ENCODE assay signal across 26 mouse cellular contexts in the genomic region with DNA sequence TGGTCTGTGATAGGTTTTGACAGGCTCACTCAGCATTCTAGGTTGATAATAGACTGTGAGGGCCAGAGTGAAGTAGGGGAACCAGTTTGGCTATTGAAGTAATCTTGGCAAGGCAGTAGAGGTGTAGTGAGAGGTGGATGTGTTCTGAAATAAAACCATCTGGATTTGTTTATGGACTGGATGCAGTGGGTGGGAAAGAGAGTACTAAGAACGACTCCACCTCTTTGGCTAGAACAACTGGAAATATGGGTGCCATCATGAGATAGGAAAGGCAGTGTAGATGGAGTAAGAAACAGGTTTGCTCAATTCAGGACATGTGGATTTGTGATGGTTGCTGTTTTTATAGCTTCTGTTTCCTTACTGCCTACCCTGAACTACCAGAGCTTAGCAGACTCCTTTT. TPM values are rescaled to one million over a fixed set of nuclear protein-coding genes. Genes with fewer than 3 reads are reported as not detected.
DNase-seq lines count a peak whose midpoint lies in the region; ATAC-seq and TF ChIP-seq lines count a peak whose summit lies in the region.
"Had no signal": no experiment of that assay in that cellular context is flagged by ENCODE, and none has a peak within 500 bp of the region (broad histone marks: within the 10 kb centered on the region; RNA-seq: fewer than 3 reads in every experiment).

No protein-coding gene starts in this region.

- H3K9me3 ChIP-seq in embryonic facial prominence, embryonic 14.5 days (ENCODE audit: control insufficient read depth, low read length) = no peaks in the 10 kb centered on the region
- H3K9me3 ChIP-seq in embryonic facial prominence, embryonic 10.5 days = no peaks in the 10 kb centered on the region
- no peaks in the 10 kb centered on the region for H3K9me3 ChIP-seq in stomach, postnatal 0 days (ENCODE audit: control insufficient read depth, low read length)
- no peaks in the 10 kb centered on the region for H3K9me3 ChIP-seq in liver, postnatal 0 days (ENCODE audit: low read length)
- H3K9me3 ChIP-seq: embryonic facial prominence, embryonic 13.5 days; forebrain, embryonic 13.5 days; forebrain, embryonic 15.5 days had no signal

- TF ChIP-seq CTCF in stomach, postnatal 0 days (IDR thresholded peaks at IDR 0.05; ENCODE audit: low read depth) = no peak
- no peak for TF ChIP-seq CTCF in liver, postnatal 0 days (IDR thresholded peaks at IDR 0.05; ENCODE audit: low read depth)

- H3K9ac ChIP-seq in embryonic facial prominence, embryonic 14.5 days (ENCODE audit: low read depth, low read length) = no peak overlapping the region
- no peak overlapping the region for H3K9ac ChIP-seq in stomach, postnatal 0 days (ENCODE audit: low read length)
- H3K9ac ChIP-seq in liver, postnatal 0 days (replicated peaks) = no peak overlapping the region
- H3K9ac ChIP-seq: embryonic facial prominence, embryonic 13.5 days; forebrain, embryonic 13.5 days; forebrain, embryonic 15.5 days; forebrain, postnatal 0 days had no signal

- no peaks in the 10 kb centered on the region for H3K27me3 ChIP-seq in embryonic facial prominence, embryonic 14.5 days (replicated peaks; ENCODE audit: control insufficient read depth, insufficient read depth, low read length)
- no peaks in the 10 kb centered on the region for H3K27me3 ChIP-seq in embryonic facial prominence, embryonic 10.5 days (replicated peaks; ENCODE audit: low read depth, poor library complexity, severe bottlenecking)
- H3K27me3 ChIP-seq in stomach, postnatal 0 days (ENCODE audit: control insufficient read depth, insufficient read depth, low read length) = no peaks in the 10 kb centered on the region
- H3K27me3 ChIP-seq in liver, postnatal 0 days (ENCODE audit: insufficient read depth, low read length) = no peaks in the 10 kb centered on the region
- H3K27me3 ChIP-seq: embryonic facial prominence, embryonic 13.5 days; forebrain, embryonic 13.5 days; forebrain, embryonic 15.5 days; Patski had no signal

- peak; percentile 13 for DNase-seq in embryonic facial prominence, embryonic 14.5 days (ENCODE audit: low spot score)
- no peak for DNase-seq in embryonic facial prominence, embryonic 10.5 days (ENCODE audit: low spot score)
- DNase-seq in fat pad, adult 2 months (ENCODE audit: extremely low read depth, low read depth, low spot score) = peak; percentile 93
- no peak for DNase-seq in stomach, postnatal 0 days (ENCODE audit: low spot score)
- DNase-seq in urinary bladder, adult 18-20 months (ENCODE audit: low spot score in 2 of 2) = no peak
- DNase-seq in cerebellum, adult 11 months = no peak
- no peak for DNase-seq in liver, postnatal 0 days
- DNase-seq: adrenal gland, adult 8-10 months; adrenal gland, postnatal 14 days; adrenal gland, postnatal 36 days; cerebellum, adult 11-12 months; cerebellum, adult 2 months; cerebellum, adult 9-11 months; cerebellum, postnatal 14 days; cerebellum, postnatal 36 days; forebrain, postnatal 0 days had no signal

- H3K4me3 ChIP-seq in embryonic facial prominence, embryonic 14.5 days (ENCODE audit: low read depth, low read length) = no peak overlapping the region
- no peak overlapping the region for H3K4me3 ChIP-seq in embryonic facial prominence, embryonic 10.5 days
- no peak overlapping the region for H3K4me3 ChIP-seq in brown adipose tissue, adult 24 weeks (ENCODE audit: insufficient read depth, low read depth, low read length)
- H3K4me3 ChIP-seq in stomach, postnatal 0 days (ENCODE audit: low read depth, low read length) = no peak overlapping the region
- no peak overlapping the region for H3K4me3 ChIP-seq in liver, postnatal 0 days (ENCODE audit: low read depth, low read length)
- H3K4me3 ChIP-seq: embryonic facial prominence, embryonic 13.5 days; erythroblast, embryonic 14.5 days; forebrain, embryonic 13.5 days; forebrain, embryonic 15.5 days had no signal

- no peak overlapping the region for H3K27ac ChIP-seq in embryonic facial prominence, embryonic 14.5 days (replicated peaks; ENCODE audit: low read depth, low read length)
- no peak overlapping the region for H3K27ac ChIP-seq in embryonic facial prominence, embryonic 10.5 days (replicated peaks)
- H3K27ac ChIP-seq in brown adipose tissue, adult 24 weeks (replicated peaks; ENCODE audit: low read depth, low read length) = 0 out of 2 replicates have a peak overlapping the region, but pooled peaks have one; percentile 17
- H3K27ac ChIP-seq in stomach, postnatal 0 days (replicated peaks) = no peak overlapping the region
- H3K27ac ChIP-seq in liver, postnatal 0 days (ENCODE audit: low read depth) = no peak overlapping the region
- H3K27ac ChIP-seq: embryonic facial prominence, embryonic 13.5 days; forebrain, embryonic 13.5 days; forebrain, embryonic 15.5 days had no signal

- peaks cover 28% of the 10 kb centered on the region for H3K36me3 ChIP-seq in embryonic facial prominence, embryonic 14.5 days (ENCODE audit: control insufficient read depth, insufficient read depth, low read length)
- H3K36me3 ChIP-seq in embryonic facial prominence, embryonic 10.5 days (replicated peaks) = peaks cover 90% of the 10 kb centered on the region
- no peaks in the 10 kb centered on the region for H3K36me3 ChIP-seq in stomach, postnatal 0 days (ENCODE audit: control insufficient read depth, insufficient read depth, low read length)
- peaks cover 18% of the 10 kb centered on the region for H3K36me3 ChIP-seq in liver, postnatal 0 days (replicated peaks; ENCODE audit: insufficient read depth, low read length)

- H3K4me2 ChIP-seq in embryonic facial prominence, embryonic 14.5 days (ENCODE audit: low read depth, low read length) = no peak overlapping the region
- H3K4me2 ChIP-seq in stomach, postnatal 0 days (replicated peaks; ENCODE audit: low read depth) = no peak overlapping the region
- H3K4me2 ChIP-seq in liver, postnatal 0 days (ENCODE audit: low read depth, low read length) = no peak overlapping the region
- H3K4me2 ChIP-seq: embryonic facial prominence, embryonic 13.5 days; forebrain, embryonic 13.5 days; forebrain, embryonic 15.5 days had no signal

- no peaks in the 10 kb centered on the region for H3K4me1 ChIP-seq in embryonic facial prominence, embryonic 14.5 days (ENCODE audit: control insufficient read depth, insufficient read depth, low read length)
- H3K4me1 ChIP-seq in embryonic facial prominence, embryonic 10.5 days = no peaks in the 10 kb centered on the region
- H3K4me1 ChIP-seq in brown adipose tissue, adult 24 weeks (ENCODE audit: control insufficient read depth, insufficient read depth, insufficient read length, low read length) = no peaks in the 10 kb centered on the region
- no peaks in the 10 kb centered on the region for H3K4me1 ChIP-seq in stomach, postnatal 0 days (replicated peaks; ENCODE audit: control insufficient read depth, insufficient read depth)
- no peaks in the 10 kb centered on the region for H3K4me1 ChIP-seq in liver, postnatal 0 days (ENCODE audit: insufficient read depth)
- H3K4me1 ChIP-seq: forebrain, embryonic 15.5 days had no signal

- WGBS in embryonic facial prominence, embryonic 14.5 days = 46% methylated on average over 1 of the region's 1 CpGs
- WGBS in embryonic facial prominence, embryonic 10.5 days = 63% methylated on average over 1 of the region's 1 CpGs
- 57% methylated on average over 1 of the region's 1 CpGs for WGBS in stomach, postnatal 0 days
- WGBS in liver, postnatal 0 days (ENCODE audit: insufficient replicate concordance) = 80% methylated on average over 1 of the region's 1 CpGs

- ATAC-seq in embryonic facial prominence, embryonic 14.5 days (ENCODE audit: low read depth) = no peak
- peak; percentile 49; the same call in 1 of the 2 replicates for ATAC-seq in stomach, postnatal 0 days (ENCODE audit: low FRiP score, low TSS enrichment)
- ATAC-seq in liver, postnatal 0 days = no peak
- ATAC-seq: activated CD4-positive, CD25-positive, alpha-beta regulatory T cell, adult 4 months; forebrain, embryonic 13.5 days; forebrain, embryonic 15.5 days; forebrain, postnatal 0 days; Patski had no signal

- TF ChIP-seq EP300 in stomach, postnatal 0 days (optimal IDR thresholded peaks at IDR 0.05) = no peak
- TF ChIP-seq EP300 in liver, postnatal 0 days (IDR thresholded peaks at IDR 0.05; ENCODE audit: low read depth) = no peak

RNA-seq across cellular contexts. Expression of a gene that starts 11.7 kb away (rescaled TPM):
- polyA plus RNA-seq in embryonic facial prominence, embryonic 14.5 days (2014; fragmentation: Nextera tagmentation; extraction: Ambion mirVana) = 104 and 112 TPM in 2 replicates
- 67.5 and 73.2 TPM in 2 replicates for polyA plus RNA-seq in embryonic facial prominence, embryonic 10.5 days (2016; fragmentation: Nextera tagmentation; extraction: Ambion mirVana)
- polyA plus RNA-seq in brown adipose tissue, adult 24 weeks (2012; ENCODE audit: insufficient read depth, insufficient read length, missing spikeins) = 14.0 and 14.7 TPM in 2 replicates
- polyA plus RNA-seq in stomach, postnatal 0 days (2015; fragmentation: Nextera tagmentation; extraction: Ambion mirVana) = 31.4 and 33.5 TPM in 2 replicates
- 10.6 and 10.7 TPM in 2 replicates for polyA plus RNA-seq in liver, postnatal 0 days (2015; fragmentation: Nextera tagmentation; extraction: Ambion mirVana)

RNA-seq across cellular contexts. Expression of a gene that starts 42.7 kb away (rescaled TPM):
- 25.4 and 27.0 TPM in 2 replicates for polyA plus RNA-seq in embryonic facial prominence, embryonic 14.5 days (2014; fragmentation: Nextera tagmentation; extraction: Ambion mirVana)
- polyA plus RNA-seq in embryonic facial prominence, embryonic 10.5 days (2016; fragmentation: Nextera tagmentation; extraction: Ambion mirVana) = 25.9 and 27.1 TPM in 2 replicates
- polyA plus RNA-seq in brown adipose tissue, adult 24 weeks (2012; ENCODE audit: insufficient read depth, insufficient read length, missing spikeins) = 15.1 and 17.8 TPM in 2 replicates
- polyA plus RNA-seq in stomach, postnatal 0 days (2015; fragmentation: Nextera tagmentation; extraction: Ambion mirVana) = 19.1 and 21.5 TPM in 2 replicates
- 24.2 and 30.9 TPM in 2 replicates for polyA plus RNA-seq in liver, postnatal 0 days (2015; fragmentation: Nextera tagmentation; extraction: Ambion mirVana)

RNA-seq across cellular contexts. Expression of a gene that starts 50.6 kb away (rescaled TPM):
- polyA plus RNA-seq in embryonic facial prominence, embryonic 14.5 days (2014; fragmentation: Nextera tagmentation; extraction: Ambion mirVana) = not detected in 2 replicates
- polyA plus RNA-seq in embryonic facial prominence, embryonic 10.5 days (2016; fragmentation: Nextera tagmentation; extraction: Ambion mirVana) = not detected in 2 replicates
- not detected in 2 replicates for polyA plus RNA-seq in brown adipose tissue, adult 24 weeks (2012; ENCODE audit: insufficient read depth, insufficient read length, missing spikeins)
- polyA plus RNA-seq in stomach, postnatal 0 days (2015; fragmentation: Nextera tagmentation; extraction: Ambion mirVana) = not detected in 2 replicates
- 0.07 TPM in 1 of 2 replicates, not detected in the other for polyA plus RNA-seq in liver, postnatal 0 days (2015; fragmentation: Nextera tagmentation; extraction: Ambion mirVana)
- polyA plus RNA-seq: activated CD4-positive, CD25-positive, alpha-beta regulatory T cell, adult 4 months; C2C12; embryonic facial prominence, embryonic 11.5 days; embryonic facial prominence, embryonic 13.5 days; erythroblast, embryonic 14.5 days; forebrain, embryonic 11.5 days; forebrain, postnatal 0 days; Patski had no signal

Comparison
In these comparisons a context has a peak if more than half of its experiments do, and no peak if none do; other contexts are left out.
1. DNase-seq: peak in embryonic facial prominence, embryonic 14.5 days (single experiment) and fat pad, adult 2 months (single experiment); none in embryonic facial prominence, embryonic 10.5 days (single experiment), stomach, postnatal 0 days (single experiment), urinary bladder, adult 18-20 months (0 of 2), cerebellum, adult 11 months (single experiment) and liver, postnatal 0 days (single experiment).